Mouse (Mus musculus): ENCODE results near the gene Rbm20. TPM values are rescaled to one million over a fixed set of nuclear protein-coding genes. Genes with fewer than 3 reads are reported as not detected.

Rbm20 gene
- polyA plus RNA-seq, 1 experiment from 2014 or later: 2.5 TPM

GRCm38 (mm10) chr19:53712297-53713025, 35.4 kb downstream of the Rbm20 start:
- TF ChIP-seq CTCF (IDR thresholded peaks at IDR 0.05; ENCODE audit: low read depth) (peak; percentile 21; the same call in 1 of the 2 replicates), EP300 (optimal IDR thresholded peaks at IDR 0.05) (no peak)
- H3K4me3 ChIP-seq (ENCODE audit: low read depth, low read length): no peak overlapping the region
- DNase-seq (ENCODE audit: low spot score): no peak
- no peak overlapping the region for H3K4me2 ChIP-seq (replicated peaks; ENCODE audit: low read depth)
- WGBS: 59% methylated on average over 7 of the region's 7 CpGs
- H3K9me3 ChIP-seq (ENCODE audit: control insufficient read depth, low read length): no peaks in the 10 kb centered on the region
- no peak overlapping the region for H3K27ac ChIP-seq (replicated peaks)
- H3K27me3 ChIP-seq (ENCODE audit: control insufficient read depth, insufficient read depth, low read length): no peaks in the 10 kb centered on the region
- no peak for ATAC-seq (ENCODE audit: low FRiP score, low TSS enrichment)
- no peaks in the 10 kb centered on the region for H3K36me3 ChIP-seq (ENCODE audit: control insufficient read depth, insufficient read depth, low read length)
- H3K9ac ChIP-seq (ENCODE audit: low read length): no peak overlapping the region
- no peaks in the 10 kb centered on the region for H3K4me1 ChIP-seq (replicated peaks; ENCODE audit: control insufficient read depth, insufficient read depth)

- H3K4me3 ChIP-seq (ENCODE audit: low read depth, low read length): no peak overlapping the region
- H3K4me2 ChIP-seq (replicated peaks; ENCODE audit: low read depth): no peak overlapping the region
- no peaks in the 10 kb centered on the region for H3K4me1 ChIP-seq (replicated peaks; ENCODE audit: control insufficient read depth, insufficient read depth)
- 65% methylated on average over 6 of the region's 6 CpGs for WGBS
- ATAC-seq (ENCODE audit: low FRiP score, low TSS enrichment) (no peak), DNase-seq (ENCODE audit: low spot score) (no peak)
- H3K9ac ChIP-seq (ENCODE audit: low read length): no peak overlapping the region
- no peak for TF ChIP-seq EP300 (optimal IDR thresholded peaks at IDR 0.05)
- no peak for TF ChIP-seq CTCF (IDR thresholded peaks at IDR 0.05; ENCODE audit: low read depth)
- H3K27ac ChIP-seq (replicated peaks): no peak overlapping the region
- H3K9me3 ChIP-seq (ENCODE audit: control insufficient read depth, low read length): no peaks in the 10 kb centered on the region
- H3K36me3 ChIP-seq (ENCODE audit: control insufficient read depth, insufficient read depth, low read length): no peaks in the 10 kb centered on the region
- H3K27me3 ChIP-seq (ENCODE audit: control insufficient read depth, insufficient read depth, low read length): no peaks in the 10 kb centered on the region
Measured at GRCm38 (mm10) chr19:53713364-53713763, 36.3 kb downstream of the Rbm20 start.

- Histone ChIP-seq H3K27me3 (ENCODE audit: control insufficient read depth, insufficient read depth, low read length) (no peaks in the 10 kb centered on the region), H3K4me2 (replicated peaks; ENCODE audit: low read depth) (no peak overlapping the region), H3K9me3 (ENCODE audit: control insufficient read depth, low read length) (no peaks in the 10 kb centered on the region), H3K4me3 (ENCODE audit: low read depth, low read length) (no peak overlapping the region), H3K9ac (ENCODE audit: low read length) (no peak overlapping the region), H3K4me1 (replicated peaks; ENCODE audit: control insufficient read depth, insufficient read depth) (no peaks in the 10 kb centered on the region), H3K36me3 (ENCODE audit: control insufficient read depth, insufficient read depth, low read length) (no peaks in the 10 kb centered on the region), H3K27ac (replicated peaks) (no peak overlapping the region)
- no peak for DNase-seq (ENCODE audit: low spot score)
- TF ChIP-seq CTCF (IDR thresholded peaks at IDR 0.05; ENCODE audit: low read depth): no peak
- no peak for TF ChIP-seq EP300 (optimal IDR thresholded peaks at IDR 0.05)
- 70% methylated on average over 7 of the region's 7 CpGs for WGBS
- ATAC-seq (ENCODE audit: low FRiP score, low TSS enrichment): no peak
Measured at GRCm38 (mm10) chr19:53716469-53716868, 39.4 kb downstream of the Rbm20 start.

- Histone ChIP-seq H3K27me3 (ENCODE audit: control insufficient read depth, insufficient read depth, low read length) (no peaks in the 10 kb centered on the region), H3K27ac (replicated peaks) (no peak overlapping the region), H3K36me3 (ENCODE audit: control insufficient read depth, insufficient read depth, low read length) (no peaks in the 10 kb centered on the region), H3K9ac (ENCODE audit: low read length) (no peak overlapping the region), H3K9me3 (ENCODE audit: control insufficient read depth, low read length) (no peaks in the 10 kb centered on the region), H3K4me2 (replicated peaks; ENCODE audit: low read depth) (no peak overlapping the region), H3K4me1 (replicated peaks; ENCODE audit: control insufficient read depth, insufficient read depth) (no peaks in the 10 kb centered on the region), H3K4me3 (ENCODE audit: low read depth, low read length) (no peak overlapping the region)
- TF ChIP-seq CTCF (IDR thresholded peaks at IDR 0.05; ENCODE audit: low read depth): no peak
- TF ChIP-seq EP300 (optimal IDR thresholded peaks at IDR 0.05): no peak
- ATAC-seq (ENCODE audit: low FRiP score, low TSS enrichment): no peak
- no peak for DNase-seq (ENCODE audit: low spot score)
- WGBS: 93% methylated on average over 9 of the region's 9 CpGs
Measured at GRCm38 (mm10) chr19:53717364-53717763, 40.3 kb downstream of the Rbm20 start.

GRCm38 (mm10) chr19:53722186-53722585, 45.1 kb downstream of the Rbm20 start:
- H3K4me2 ChIP-seq (replicated peaks; ENCODE audit: low read depth): no peak overlapping the region
- no peaks in the 10 kb centered on the region for H3K9me3 ChIP-seq (ENCODE audit: control insufficient read depth, low read length)
- H3K4me3 ChIP-seq (ENCODE audit: low read depth, low read length): no peak overlapping the region
- ATAC-seq (ENCODE audit: low FRiP score, low TSS enrichment) (no peak), DNase-seq (ENCODE audit: low spot score) (no peak)
- H3K27me3 ChIP-seq (ENCODE audit: control insufficient read depth, insufficient read depth, low read length): no peaks in the 10 kb centered on the region
- TF ChIP-seq EP300 (optimal IDR thresholded peaks at IDR 0.05) (no peak), CTCF (IDR thresholded peaks at IDR 0.05; ENCODE audit: low read depth) (no peak)
- no peak overlapping the region for H3K27ac ChIP-seq (replicated peaks)
- no peaks in the 10 kb centered on the region for H3K36me3 ChIP-seq (ENCODE audit: control insufficient read depth, insufficient read depth, low read length)
- no peaks in the 10 kb centered on the region for H3K4me1 ChIP-seq (replicated peaks; ENCODE audit: control insufficient read depth, insufficient read depth)
- no peak overlapping the region for H3K9ac ChIP-seq (ENCODE audit: low read length)
- 83% methylated on average over 5 of the region's 5 CpGs for WGBS

GRCm38 (mm10) chr19:53724053-53724452, 46.9 kb downstream of the Rbm20 start:
- ATAC-seq (ENCODE audit: low FRiP score, low TSS enrichment) (no peak), DNase-seq (ENCODE audit: low spot score) (no peak)
- no peak overlapping the region for H3K9ac ChIP-seq (ENCODE audit: low read length)
- H3K27ac ChIP-seq (replicated peaks): no peak overlapping the region
- H3K27me3 ChIP-seq (ENCODE audit: control insufficient read depth, insufficient read depth, low read length): no peaks in the 10 kb centered on the region
- 81% methylated on average over 5 of the region's 5 CpGs for WGBS
- H3K4me1 ChIP-seq (replicated peaks; ENCODE audit: control insufficient read depth, insufficient read depth): no peaks in the 10 kb centered on the region
- H3K4me3 ChIP-seq (ENCODE audit: low read depth, low read length): no peak overlapping the region
- H3K9me3 ChIP-seq (ENCODE audit: control insufficient read depth, low read length): no peaks in the 10 kb centered on the region
- H3K4me2 ChIP-seq (replicated peaks; ENCODE audit: low read depth): no peak overlapping the region
- H3K36me3 ChIP-seq (ENCODE audit: control insufficient read depth, insufficient read depth, low read length): no peaks in the 10 kb centered on the region
- TF ChIP-seq CTCF (IDR thresholded peaks at IDR 0.05; ENCODE audit: low read depth): no peak
- TF ChIP-seq EP300 (optimal IDR thresholded peaks at IDR 0.05): no peak

All from stomach, postnatal 0 days (tissue).